Mouse (Mus musculus) retina, postnatal 1 day (tissue): ENCODE results near the gene Slc25a16.
A peak's percentile ranks its signal among the peaks of the same experiment; 100 is the strongest.
"Not testable (repeated sequence)": the region's sequence is repeated elsewhere in the genome, so short reads cannot be mapped to it uniquely, and the experiment has no call there.

Source experiments
- DNase-seq: peaks from one replicate; pipeline ENCODE4 v3.0.0-alpha.2; 2012

Slc25a16 gene

GRCm38 (mm10) chr10:62906336-62906735, 14.1 kb upstream of the Slc25a16 start:
- no peak for DNase-seq

GRCm38 (mm10) chr10:62908896-62909295, 11.5 kb upstream of the Slc25a16 start, which contains the start of gene Tet1:
Gene Tet1, minus strand, starts transcription at chr10:62908996.
- not testable (repeated sequence) for DNase-seq

GRCm38 (mm10) chr10:62911120-62911519, 9.3 kb upstream of the Slc25a16 start:
- DNase-seq: no peak

GRCm38 (mm10) chr10:62918985-62919384, 1.4 kb upstream of the Slc25a16 start:
- DNase-seq: no peak

GRCm38 (mm10) chr10:62920766-62921156, 328 bp downstream of the Slc25a16 start:
- DNase-seq: no peak

- DNase-seq: no peak
Observed at GRCm38 (mm10) chr10:62924096-62924635, 3.7 kb downstream of the Slc25a16 start.

GRCm38 (mm10) chr10:62932381-62932780, 11.9 kb downstream of the Slc25a16 start:
- DNase-seq: no peak

GRCm38 (mm10) chr10:62944975-62945580, 24.6 kb downstream of the Slc25a16 start:
- DNase-seq: no peak

- peak; percentile 94 for DNase-seq
Observed at GRCm38 (mm10) chr10:62946738-62947471, 26.5 kb downstream of the Slc25a16 start, which contains the start of gene Dna2. Gene Dna2, plus strand, starts transcription at chr10:62947026.

GRCm38 (mm10) chr10:62948551-62948950, 28.1 kb downstream of the Slc25a16 start:
- DNase-seq: no peak

- DNase-seq: no peak
Observed at GRCm38 (mm10) chr10:62963956-62964355, 43.5 kb downstream of the Slc25a16 start.

GRCm38 (mm10) chr10:62965796-62966195, 45.4 kb downstream of the Slc25a16 start:
- DNase-seq: no peak

GRCm38 (mm10) chr10:62966291-62966690, 45.9 kb downstream of the Slc25a16 start:
- DNase-seq: no peak

GRCm38 (mm10) chr10:62971821-62972220, 51.4 kb downstream of the Slc25a16 start:
- DNase-seq: peak; percentile 59

- DNase-seq: no peak
Observed at GRCm38 (mm10) chr10:62979667-62980038, 59.2 kb downstream of the Slc25a16 start.

GRCm38 (mm10) chr10:62980039-62980954, 59.9 kb downstream of the Slc25a16 start, which contains the start of gene Rufy2:
Gene Rufy2, plus strand, starts transcription at chr10:62980223.
- DNase-seq: peak; percentile 92

GRCm38 (mm10) chr10:62984072-62984471, 63.6 kb downstream of the Slc25a16 start:
- no peak for DNase-seq

GRCm38 (mm10) chr10:62984495-62984894, 64.1 kb downstream of the Slc25a16 start:
- DNase-seq: no peak

- peak; percentile 62 for DNase-seq
Observed at GRCm38 (mm10) chr10:62987341-62987740, 66.9 kb downstream of the Slc25a16 start.

- no peak for DNase-seq
Observed at GRCm38 (mm10) chr10:62990636-62991035, 70.2 kb downstream of the Slc25a16 start.

- DNase-seq: no peak
Observed at GRCm38 (mm10) chr10:62993991-62994390, 73.6 kb downstream of the Slc25a16 start.
